Mouse (Mus musculus) c-Kit-negative CD71-positive TER-119-positive erythroid progenitor cells, embryonic 14.5 days (primary cell): Measurements from ENCODE around the gene Olfr750.
"Not testable (repeated sequence)": the region's sequence is repeated elsewhere in the genome, so short reads cannot be mapped to it uniquely, and the experiment has no call there.

Source experiments
- DNase-seq: peaks from one replicate; pipeline ENCODE4 v3.0.0-alpha.2; 2013; ENCODE audit warnings: low read depth, low spot score

Gene Olfr750

GRCm38 (mm10) chr14:51074335-51074734 lies at the start of gene Olfr750:
Gene Olfr750 (minus strand): TSS chr14:51074435.
- no peak for DNase-seq

- DNase-seq, result no peak
These were observed 39.8 kb upstream of the Olfr750 start, which contains the start of gene Eddm3b for GRCm38 (mm10) chr14:51113916-51114560. Gene Eddm3b (plus strand): TSS chr14:51114426.

- DNase-seq, result no peak
These were observed 39.2 kb upstream of the Olfr750 start for GRCm38 (mm10) chr14:51113476-51113875.

GRCm38 (mm10) chr14:51111966-51112365 lies 37.7 kb upstream of the Olfr750 start:
- DNase-seq, result no peak

GRCm38 (mm10) chr14:51106449-51106967 lies 32.3 kb upstream of the Olfr750 start:
- DNase-seq, result no peak

- no peak for DNase-seq
These were observed 30.1 kb upstream of the Olfr750 start for GRCm38 (mm10) chr14:51104366-51104765.

GRCm38 (mm10) chr14:51103217-51103616 lies 29.0 kb upstream of the Olfr750 start:
- peak; percentile 76 for DNase-seq

- DNase-seq, result no peak
These were observed 27.0 kb upstream of the Olfr750 start for GRCm38 (mm10) chr14:51101284-51101683.

GRCm38 (mm10) chr14:51098921-51099320 lies 24.7 kb upstream of the Olfr750 start:
- DNase-seq, result no peak

- DNase-seq, result not testable (repeated sequence)
These were observed 24.1 kb upstream of the Olfr750 start for GRCm38 (mm10) chr14:51098300-51098699.

GRCm38 (mm10) chr14:51095736-51096524 lies 21.7 kb upstream of the Olfr750 start:
- DNase-seq, result no peak

GRCm38 (mm10) chr14:51094921-51095320 lies 20.7 kb upstream of the Olfr750 start:
- DNase-seq, result no peak

GRCm38 (mm10) chr14:51094096-51094875 lies 20.1 kb upstream of the Olfr750 start:
- no peak for DNase-seq

- DNase-seq, result no peak
These were observed 19.3 kb upstream of the Olfr750 start for GRCm38 (mm10) chr14:51093496-51093895.

- DNase-seq, result no peak
These were observed 17.9 kb upstream of the Olfr750 start for GRCm38 (mm10) chr14:51092073-51092620.

GRCm38 (mm10) chr14:51090921-51091900 lies 17.0 kb upstream of the Olfr750 start, which contains the start of the genes Rnase4 and Ang:
Gene Rnase4 (plus strand): TSS chr14:51091077.
Gene Ang (plus strand): TSS chr14:51091150.
- no peak for DNase-seq

- DNase-seq, result peak; percentile 63
These were observed 16.0 kb upstream of the Olfr750 start for GRCm38 (mm10) chr14:51090077-51090781.

- no peak for DNase-seq
These were observed 15.4 kb upstream of the Olfr750 start for GRCm38 (mm10) chr14:51089674-51090076.

- peak; percentile 93 for DNase-seq
These were observed 14.9 kb upstream of the Olfr750 start for GRCm38 (mm10) chr14:51088970-51089673.
